In genomic region chr5:30427406-30427805, GRCm38 (mm10) we compare ENCODE assay signal across 19 mouse cellular contexts. TPM values are rescaled to one million over a fixed set of nuclear protein-coding genes. Genes with fewer than 3 reads are reported as not detected.
"Had no signal": no experiment of that assay in that cellular context is flagged by ENCODE, and none has a peak within 500 bp of the region (broad histone marks: within the 10 kb centered on the region; RNA-seq: fewer than 3 reads in every experiment).

No protein-coding gene starts in this region.

- H3K27me3 ChIP-seq: neural tube, embryonic 15.5 days; stomach, embryonic 15.5 days had no signal

- H3K9ac ChIP-seq: neural tube, embryonic 15.5 days; stomach, embryonic 15.5 days had no signal

- H3K4me2 ChIP-seq: neural tube, embryonic 15.5 days; stomach, embryonic 15.5 days had no signal

- H3K4me3 ChIP-seq: neural tube, embryonic 15.5 days; stomach, embryonic 15.5 days had no signal

- H3K27ac ChIP-seq: neural tube, embryonic 15.5 days; stomach, embryonic 15.5 days; stomach, postnatal 0 days had no signal

- H3K9me3 ChIP-seq: neural tube, embryonic 15.5 days; stomach, embryonic 15.5 days had no signal

- H3K36me3 ChIP-seq: neural tube, embryonic 15.5 days; stomach, embryonic 15.5 days had no signal

- DNase-seq: retina, postnatal 1 day; right cerebral cortex, adult 18-20 months; right cerebral cortex, postnatal 14 days; right cerebral cortex, postnatal 25 days; right cerebral cortex, postnatal 4 days; spleen, adult 18-20 months; thymus, adult 18-20 months; thymus, adult 2 months; thymus, postnatal 14 days; thymus, postnatal 25 days; thymus, postnatal 36 days; thymus, postnatal 4 days had no signal

RNA-seq across cellular contexts. Expression of gene 1700001C02Rik, which starts 38.4 kb away (rescaled TPM):
- polyA plus RNA-seq: small intestine, adult 2 months; spleen, adult 2 months; stomach, embryonic 14.5 days; stomach, embryonic 16.5 days; stomach, postnatal 0 days had no signal
